Mouse (Mus musculus) cerebellum, adult 2 months (tissue): ENCODE measurements around the gene Id2. TPM values are rescaled to one million over a fixed set of nuclear protein-coding genes. Genes with fewer than 3 reads are reported as not detected.

ENCODE experiments used
- DNase-seq, 2 experiments: peaks; one replicate each; pipeline ENCODE4 v3.0.0; 2021
- H3K27ac ChIP-seq: fragments of 200-500 bp; 2 replicates; pipeline ENCODE4 v1.5.1; 2012; ENCODE audit warnings: low read length, control low read depth, inconsistent platforms; ENCODE audit not compliant: insufficient read depth
- H3K27me3 ChIP-seq: fragments of 200-500 bp; 2 replicates; pipeline ENCODE4 v1.6.1; 2012; ENCODE audit warnings: inconsistent platforms, mild to moderate bottlenecking, low read length, moderate library complexity; ENCODE audit not compliant: control insufficient read depth, insufficient read depth
- H3K4me1 ChIP-seq: fragments of 200-500 bp; 2 replicates; pipeline ENCODE4 v1.6.1; 2011; ENCODE audit warnings: low read length; ENCODE audit not compliant: control insufficient read depth, insufficient read depth
- H3K4me3 ChIP-seq: fragments of 200-500 bp; replicated peaks from 2 replicates; pipeline ENCODE3; 2011; ENCODE audit warnings: mild to moderate bottlenecking, low read depth, low read length, control low read depth; ENCODE audit not compliant: insufficient read depth
- CTCF ChIP-seq: fragments of 200-500 bp; IDR thresholded peaks from 2 replicates; pipeline ENCODE4 v1.5.1; 2011; ENCODE audit warnings: low read depth, mild to moderate bottlenecking, control low read depth, low read length, moderate library complexity, borderline replicate concordance; ENCODE audit not compliant: insufficient read depth
- POLR2A ChIP-seq: fragments of 200-500 bp; IDR thresholded peaks from 2 replicates; pipeline ENCODE4 v1.6.1; 2011; ENCODE audit warnings: low read length, control low read depth, borderline replicate concordance; ENCODE audit not compliant: insufficient read depth
- WGBS: fragments of 180-500 bp; shearing (Covaris S2); methylation state at CpG from one replicate; pipeline ENCODE4 v1.1.7; 2018; 5-methylcytosine and 5-hydroxymethylcytosine counted together
- polyA plus RNA-seq: library from polyadenylated mRNA; depleted of rRNA; stranded (reverse); fragments of >200 nt; gene quantifications from 2 replicates; pipeline ENCODE4 v1.2.3, GENCODE M21; 2012

Gene Id2
- polyA plus RNA-seq, 1 experiment, result 213 TPM

GRCm38 (mm10) chr12:25114426-25114825 lies 17.5 kb upstream of the Id2 start:
- TF ChIP-seq CTCF (no peak), POLR2A (no peak)
- H3K4me1 ChIP-seq, result peaks cover 3% of the 10 kb centered on the region
- no peak overlapping the region for H3K4me3 ChIP-seq
- WGBS, result 82% methylated on average over 1 of the region's 1 CpGs
- DNase-seq, result no peak
- no peak overlapping the region for H3K27ac ChIP-seq
- no peaks in the 10 kb centered on the region for H3K27me3 ChIP-seq

GRCm38 (mm10) chr12:25113357-25113756 lies 16.4 kb upstream of the Id2 start:
- WGBS, result 92% methylated on average over 2 of the region's 2 CpGs
- peaks cover 3% of the 10 kb centered on the region for H3K4me1 ChIP-seq
- H3K27me3 ChIP-seq, result no peaks in the 10 kb centered on the region
- H3K27ac ChIP-seq, result no peak overlapping the region
- TF ChIP-seq POLR2A, result no peak
- TF ChIP-seq CTCF, result no peak
- DNase-seq, result no peak
- no peak overlapping the region for H3K4me3 ChIP-seq

- no peak overlapping the region for H3K4me3 ChIP-seq
- peaks cover 3% of the 10 kb centered on the region for H3K4me1 ChIP-seq
- DNase-seq, result no peak
- TF ChIP-seq POLR2A (no peak), CTCF (no peak)
- no peaks in the 10 kb centered on the region for H3K27me3 ChIP-seq
- 96% methylated on average over 2 of the region's 2 CpGs for WGBS
- no peak overlapping the region for H3K27ac ChIP-seq
Observed at GRCm38 (mm10) chr12:25112806-25113205, 15.9 kb upstream of the Id2 start.

GRCm38 (mm10) chr12:25110682-25111078 lies 13.7 kb upstream of the Id2 start:
- TF ChIP-seq POLR2A (no peak), CTCF (no peak)
- 70% methylated on average over 7 of the region's 7 CpGs for WGBS
- H3K27me3 ChIP-seq, result no peaks in the 10 kb centered on the region
- H3K4me1 ChIP-seq, result peaks cover 3% of the 10 kb centered on the region
- DNase-seq, result no peak
- no peak overlapping the region for H3K4me3 ChIP-seq
- H3K27ac ChIP-seq, result no peak overlapping the region

- Histone ChIP-seq H3K4me1 (peaks cover 3% of the 10 kb centered on the region), H3K4me3 (no peak overlapping the region), H3K27ac (no peak overlapping the region), H3K27me3 (no peaks in the 10 kb centered on the region)
- TF ChIP-seq POLR2A, result no peak
- TF ChIP-seq CTCF, result no peak
- DNase-seq, result peak; percentile 15 to 36
- WGBS, result 53% methylated on average over 7 of the region's 7 CpGs
Observed at GRCm38 (mm10) chr12:25109971-25110681, 13.2 kb upstream of the Id2 start.

GRCm38 (mm10) chr12:25108865-25109264 lies 11.9 kb upstream of the Id2 start:
- H3K27ac ChIP-seq, result no peak overlapping the region
- WGBS, result 97% methylated on average over 2 of the region's 2 CpGs
- no peak for DNase-seq
- no peak for TF ChIP-seq POLR2A
- no peak for TF ChIP-seq CTCF
- H3K4me1 ChIP-seq, result peaks cover 3% of the 10 kb centered on the region
- no peak overlapping the region for H3K4me3 ChIP-seq
- no peaks in the 10 kb centered on the region for H3K27me3 ChIP-seq

GRCm38 (mm10) chr12:25104541-25104940 lies 7.6 kb upstream of the Id2 start:
- H3K4me3 ChIP-seq, result no peak overlapping the region
- DNase-seq, result no peak
- TF ChIP-seq CTCF, result no peak
- no peak for TF ChIP-seq POLR2A
- H3K4me1 ChIP-seq, result peaks cover 2% of the 10 kb centered on the region; the same call in 1 of the 2 replicates
- peaks cover 3% of the 10 kb centered on the region; the same call in 1 of the 2 replicates for H3K27me3 ChIP-seq
- no peak overlapping the region for H3K27ac ChIP-seq

- TF ChIP-seq CTCF, result no peak
- TF ChIP-seq POLR2A, result no peak
- H3K4me3 ChIP-seq, result no peak overlapping the region
- peaks cover 2% of the 10 kb centered on the region; the same call in 1 of the 2 replicates for H3K4me1 ChIP-seq
- peaks cover 3% of the 10 kb centered on the region; the same call in 1 of the 2 replicates for H3K27me3 ChIP-seq
- WGBS, result 85% methylated on average over 6 of the region's 6 CpGs
- H3K27ac ChIP-seq, result no peak overlapping the region
- no peak for DNase-seq
Observed at GRCm38 (mm10) chr12:25103911-25104310, 7.0 kb upstream of the Id2 start.

GRCm38 (mm10) chr12:25101389-25101788 lies 4.4 kb upstream of the Id2 start:
- peak; percentile 9 to 18 for DNase-seq
- H3K27me3 ChIP-seq, result peaks cover 3% of the 10 kb centered on the region; the same call in 1 of the 2 replicates
- no peak overlapping the region for H3K4me3 ChIP-seq
- H3K27ac ChIP-seq, result no peak overlapping the region
- peaks cover 2% of the 10 kb centered on the region; the same call in 1 of the 2 replicates for H3K4me1 ChIP-seq
- 57% methylated on average over 5 of the region's 5 CpGs for WGBS
- TF ChIP-seq POLR2A (no peak), CTCF (no peak)
